Mouse (Mus musculus) embryonic facial prominence, embryonic 14.5 days (tissue): Measurements from ENCODE around the gene Alkbh7. TPM values are rescaled to one million over a fixed set of nuclear protein-coding genes. Genes with fewer than 3 reads are reported as not detected.

ENCODE experiments used
- polyA plus RNA-seq: library from polyadenylated mRNA; unstranded; fragments of >200 nt; fragmentation: Nextera tagmentation; extraction: Ambion mirVana; gene quantifications from 2 replicates; pipeline ENCODE4 v1.2.1, GENCODE M21; 2014

The Alkbh7 gene
- polyA plus RNA-seq, 1 experiment from 2014 or later, result 39.8 TPM

Other genes starting within 250 kb of the Alkbh7 start
- gene Nrtn, start 239.8 kb upstream of the Alkbh7 start, polyA plus RNA-seq, result 14.0 and 17.4 TPM in 2 replicates
- 33.3 and 42.0 TPM in 2 replicates for gene Dus3l, start 232.6 kb upstream of the Alkbh7 start, polyA plus RNA-seq
- 0.61 and 1.2 TPM in 2 replicates for gene Prr22, start 227.1 kb upstream of the Alkbh7 start, polyA plus RNA-seq
- 3.5 and 5.3 TPM in 2 replicates for gene Rfx2, start 166.3 kb upstream of the Alkbh7 start, polyA plus RNA-seq
- not detected in 2 replicates for gene Acsbg2, start 122.9 kb upstream of the Alkbh7 start, polyA plus RNA-seq
- 0.14 and 0.26 TPM in 2 replicates for gene 1700061G19Rik, start 121.9 kb upstream of the Alkbh7 start, polyA plus RNA-seq
- gene Mllt1, start 61.9 kb upstream of the Alkbh7 start, polyA plus RNA-seq, result 24.7 and 32.7 TPM in 2 replicates
- 1.3 and 2.4 TPM in 2 replicates for gene Acer1, start 15.2 kb upstream of the Alkbh7 start, polyA plus RNA-seq
- 140 and 142 TPM in 2 replicates for gene Clpp, start 7.0 kb upstream of the Alkbh7 start, polyA plus RNA-seq
- gene Pspn, start 2.7 kb downstream of the Alkbh7 start, polyA plus RNA-seq, result 0.84 TPM in 1 of 2 replicates, not detected in the other
- gene Gtf2f1, start 13.9 kb downstream of the Alkbh7 start, polyA plus RNA-seq, result 55.4 and 55.5 TPM in 2 replicates
- 0.19 and 0.41 TPM in 2 replicates for gene Gm17949, start 14.1 kb downstream of the Alkbh7 start, polyA plus RNA-seq
- gene Khsrp, start 34.2 kb downstream of the Alkbh7 start, polyA plus RNA-seq, result 43.5 and 44.9 TPM in 2 replicates
- gene Slc25a41, start 44.3 kb downstream of the Alkbh7 start, polyA plus RNA-seq, result not detected in 2 replicates
- gene Crb3, start 61.8 kb downstream of the Alkbh7 start, polyA plus RNA-seq, result 5.5 and 8.1 TPM in 2 replicates
- gene Slc25a23, start 62.5 kb downstream of the Alkbh7 start, polyA plus RNA-seq, result 6.9 and 7.8 TPM in 2 replicates
- gene Dennd1c, start 81.2 kb downstream of the Alkbh7 start, polyA plus RNA-seq, result 1.6 and 2.1 TPM in 2 replicates
- gene Tubb4a, start 90.4 kb downstream of the Alkbh7 start, polyA plus RNA-seq, result 22.9 and 28.7 TPM in 2 replicates
- 4.1 and 5.0 TPM in 2 replicates for gene Tnfsf9, start 108.0 kb downstream of the Alkbh7 start, polyA plus RNA-seq
- gene Cd70, start 152.4 kb downstream of the Alkbh7 start, polyA plus RNA-seq, result not detected in 2 replicates
- 0.08 TPM in 1 of 2 replicates, not detected in the other for gene Tnfsf14, start 196.8 kb downstream of the Alkbh7 start, polyA plus RNA-seq
- gene C3, start 230.8 kb downstream of the Alkbh7 start, polyA plus RNA-seq, result 2.0 and 4.6 TPM in 2 replicates